In genomic region chr17:80621691-80622090, GRCm38 (mm10) we compare ENCODE assay signal across 12 mouse cellular contexts. TPM values are rescaled to one million over a fixed set of nuclear protein-coding genes. Genes with fewer than 3 reads are reported as not detected.
"Had no signal": no experiment of that assay in that cellular context is flagged by ENCODE, and none has a peak within 500 bp of the region (broad histone marks: within the 10 kb centered on the region; RNA-seq: fewer than 3 reads in every experiment).

No protein-coding gene starts in this region.

- H3K9ac ChIP-seq: liver, embryonic 13.5 days; liver, embryonic 15.5 days; liver, postnatal 0 days; lung, embryonic 14.5 days; midbrain, embryonic 13.5 days; neural tube, embryonic 13.5 days; neural tube, embryonic 15.5 days had no signal

- H3K4me1 ChIP-seq: liver, embryonic 13.5 days; liver, embryonic 15.5 days; midbrain, embryonic 13.5 days had no signal

- H3K27ac ChIP-seq: liver, embryonic 13.5 days; liver, embryonic 15.5 days; macrophage; midbrain, embryonic 13.5 days; neural tube, embryonic 13.5 days; neural tube, embryonic 15.5 days had no signal

- H3K4me3 ChIP-seq: liver, embryonic 13.5 days; liver, embryonic 15.5 days; megakaryocyte, embryonic 14.5 days; midbrain, embryonic 13.5 days; myocyte; neural tube, embryonic 13.5 days; neural tube, embryonic 15.5 days had no signal

- H3K9me3 ChIP-seq: liver, embryonic 13.5 days; liver, embryonic 15.5 days; megakaryocyte, embryonic 14.5 days; midbrain, embryonic 13.5 days; neural tube, embryonic 13.5 days; neural tube, embryonic 15.5 days had no signal

- H3K36me3 ChIP-seq: liver, embryonic 13.5 days; neural tube, embryonic 15.5 days had no signal

- DNase-seq: liver, embryonic 13.5 days had no signal

- H3K4me2 ChIP-seq: liver, embryonic 13.5 days; liver, embryonic 15.5 days; lung, embryonic 14.5 days; midbrain, embryonic 11.5 days; midbrain, embryonic 13.5 days; neural tube, embryonic 13.5 days; neural tube, embryonic 15.5 days had no signal

- H3K27me3 ChIP-seq: liver, embryonic 13.5 days; liver, embryonic 15.5 days; megakaryocyte, embryonic 14.5 days; midbrain, embryonic 13.5 days; neural tube, embryonic 13.5 days; neural tube, embryonic 15.5 days had no signal

RNA-seq across cellular contexts. Expression of gene Cdkl4, which starts 44.1 kb away (rescaled TPM):
- polyA plus RNA-seq: small intestine, adult 2 months had no signal
